In genomic region chr5:137333512-137334174, GRCm38 (mm10) we compare ENCODE assay signal across 8 mouse cellular contexts. TPM values are rescaled to one million over a fixed set of nuclear protein-coding genes. Genes with fewer than 3 reads are reported as not detected.
DNase-seq lines count a peak whose midpoint lies in the region; ATAC-seq lines count a peak whose summit lies in the region.

TSS of gene Slc12a9 (minus strand) at chr5:137333597.

- no peaks in the 10 kb centered on the region for H3K36me3 ChIP-seq in hindbrain, embryonic 10.5 days

- H3K27me3 ChIP-seq in hindbrain, embryonic 10.5 days (ENCODE audit: insufficient read depth, poor library complexity, severe bottlenecking), result no peaks in the 10 kb centered on the region

- peak within 1 kb of the TSS; percentile 79 for H3K4me3 ChIP-seq in hindbrain, embryonic 10.5 days

- H3K9me3 ChIP-seq in hindbrain, embryonic 10.5 days, result no peaks in the 10 kb centered on the region

- under 1% methylated on average over 44 of the region's 44 CpGs for WGBS in hindbrain, embryonic 10.5 days

- H3K27ac ChIP-seq in hindbrain, embryonic 10.5 days, result peak within 1 kb of the TSS; percentile 91

- peaks cover 40% of the 10 kb centered on the region for H3K4me1 ChIP-seq in hindbrain, embryonic 10.5 days (replicated peaks)

- peak; percentile 83 for ATAC-seq in frontal cortex, adult (ENCODE audit: low TSS enrichment)

- peak; percentile 98 for DNase-seq in MN1 (ENCODE audit: low spot score)
- peak; percentile 97 for DNase-seq in cerebellum, adult 9-10 months
- DNase-seq in hindbrain, embryonic 10.5 days (ENCODE audit: low spot score), result peak; percentile 92
- peak; percentile 95 to 98 for DNase-seq in layer of hippocampus, postnatal 10 days (ENCODE audit: low spot score in 2 of 2)
- DNase-seq in lung, postnatal 10 days, result peak; percentile 98
- peak; percentile 91 for DNase-seq in ovary, postnatal 36 days (ENCODE audit: low spot score)
- peak; percentile 97 for DNase-seq in thymus, postnatal 25 days

RNA-seq across cellular contexts. Expression of gene Slc12a9, which starts in this region (rescaled TPM):
- 14.2 and 17.2 TPM in 2 replicates for polyA plus RNA-seq in hindbrain, embryonic 10.5 days (2016; fragmentation: Nextera tagmentation; extraction: Ambion mirVana)
- 10 to 100 TPM; 28.8 to 30.7 TPM for total RNA-seq in layer of hippocampus, postnatal 10 days (2021)

Comparison
In these comparisons a context has a peak if more than half of its experiments do, and no peak if none do; other contexts are left out.
1. Peak in every context shown above with its lines: DNase-seq, ATAC-seq, H3K4me3 ChIP-seq and H3K27ac ChIP-seq.